Mouse (Mus musculus): ENCODE results near the gene Krt25. TPM values are rescaled to one million over a fixed set of nuclear protein-coding genes. Genes with fewer than 3 reads are reported as not detected.

Krt25 gene
- total RNA-seq (2017): not detected in 2 replicates

DNA sequence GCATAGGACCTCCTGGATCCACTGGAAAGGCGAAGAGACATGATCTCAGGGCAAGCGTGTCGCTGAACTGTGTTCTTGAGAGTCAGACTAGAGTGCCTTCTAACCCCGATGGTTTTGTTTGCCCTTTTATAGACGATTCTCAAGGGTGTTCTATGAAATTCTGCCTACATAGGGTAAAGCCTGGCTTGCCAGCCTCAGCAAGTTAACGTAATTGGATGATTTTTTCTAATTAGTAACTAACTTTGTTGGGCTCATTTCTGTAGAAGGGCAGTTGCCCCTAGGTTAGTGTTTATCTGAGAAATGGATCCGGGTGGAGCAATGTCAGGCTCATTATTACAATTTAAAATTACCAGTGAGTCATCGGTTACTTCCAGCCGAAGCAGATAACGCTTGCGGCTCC lies at the start of gene Krt25:
TSS of gene Krt25 (minus strand) at position 101 of the 400 bp plus-strand sequence.
- ATAC-seq (replicated peaks in 1 of 2; ENCODE audit: insufficient read depth in 1 of 2, low FRiP score in 2 of 2, low TSS enrichment in 1 of 2, low read depth in 1 of 2, poor library complexity in 2 of 2, severe bottlenecking in 2 of 2): no peak

- ATAC-seq (replicated peaks in 1 of 2; ENCODE audit: insufficient read depth in 1 of 2, low FRiP score in 2 of 2, low TSS enrichment in 1 of 2, low read depth in 1 of 2, poor library complexity in 2 of 2, severe bottlenecking in 2 of 2): no peak
Observed at GRCm38 (mm10) chr11:99369853-99370451, 47.2 kb upstream of the Krt25 start.

- ATAC-seq (replicated peaks in 1 of 2; ENCODE audit: insufficient read depth in 1 of 2, low FRiP score in 2 of 2, low TSS enrichment in 1 of 2, low read depth in 1 of 2, poor library complexity in 2 of 2, severe bottlenecking in 2 of 2): no peak
Observed at GRCm38 (mm10) chr11:99369229-99369628, 46.5 kb upstream of the Krt25 start.

DNA sequence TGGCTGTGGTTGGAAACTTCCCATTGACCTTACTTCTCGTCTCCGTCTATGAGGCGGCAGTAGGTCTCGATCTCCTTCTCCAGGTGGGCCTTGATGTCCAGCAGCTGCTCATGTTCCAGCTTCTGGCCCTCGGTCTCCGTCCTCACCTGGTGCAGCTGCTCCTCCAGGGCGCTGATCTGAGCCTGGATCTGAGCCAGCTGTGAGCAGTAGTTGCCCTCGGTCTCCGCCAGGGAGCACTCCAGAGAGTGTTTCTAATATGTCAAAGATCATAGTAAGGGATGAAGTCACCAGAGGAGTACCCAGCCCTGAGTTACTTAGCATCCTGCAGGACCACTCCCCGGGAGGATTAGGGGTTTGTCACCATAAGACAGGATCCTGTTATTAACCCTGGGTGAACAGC lies 44.0 kb upstream of the Krt25 start:
- 0 out of 4 replicates have a peak, but pooled peaks of 1 of the 2 experiments have one; percentile 17 for ATAC-seq (replicated peaks in 1 of 2; ENCODE audit: insufficient read depth in 1 of 2, low FRiP score in 2 of 2, low TSS enrichment in 1 of 2, low read depth in 1 of 2, poor library complexity in 2 of 2, severe bottlenecking in 2 of 2)

DNA sequence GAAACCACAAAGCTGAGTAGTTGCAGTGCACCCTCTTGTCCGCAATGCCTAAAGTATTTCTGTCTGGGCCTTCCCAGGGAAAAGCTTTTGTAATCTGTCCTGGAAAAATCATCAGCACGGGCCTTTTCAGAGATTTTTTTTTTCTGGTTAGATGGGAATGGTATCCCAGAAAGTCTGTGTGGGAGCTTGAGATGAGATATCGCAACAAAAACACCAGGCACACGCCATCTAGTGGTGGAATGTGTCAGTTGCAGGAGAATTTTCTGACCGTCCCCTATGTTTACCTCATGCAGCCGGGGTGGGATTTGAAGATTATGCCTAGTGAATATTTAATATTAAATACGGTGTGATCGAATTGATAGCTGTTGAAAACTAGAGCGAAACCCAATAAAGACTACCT lies 41.7 kb upstream of the Krt25 start:
- no peak for ATAC-seq (replicated peaks in 1 of 2; ENCODE audit: insufficient read depth in 1 of 2, low FRiP score in 2 of 2, low TSS enrichment in 1 of 2, low read depth in 1 of 2, poor library complexity in 2 of 2, severe bottlenecking in 2 of 2)

DNA sequence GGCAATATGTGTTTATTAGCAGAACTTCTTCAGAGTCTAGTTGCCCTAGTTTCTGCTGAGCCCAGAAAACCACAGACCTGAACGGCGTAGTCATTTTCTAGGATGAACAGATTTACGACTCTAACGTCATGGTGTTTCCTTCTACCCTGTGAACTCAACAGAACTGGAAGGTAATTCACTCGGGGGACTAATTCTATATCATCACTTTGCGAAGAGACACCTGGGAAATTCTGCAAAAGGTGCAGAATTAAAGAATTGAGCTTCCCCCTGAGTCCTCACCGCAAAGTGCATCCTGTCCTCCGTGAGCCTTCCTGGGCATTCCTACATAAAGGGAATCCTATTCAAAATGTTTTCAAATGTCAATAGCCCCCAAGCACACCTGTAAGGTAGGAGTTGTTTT lies 38.7 kb upstream of the Krt25 start:
- ATAC-seq (replicated peaks in 1 of 2; ENCODE audit: insufficient read depth in 1 of 2, low FRiP score in 2 of 2, low TSS enrichment in 1 of 2, low read depth in 1 of 2, poor library complexity in 2 of 2, severe bottlenecking in 2 of 2): no peak

DNA sequence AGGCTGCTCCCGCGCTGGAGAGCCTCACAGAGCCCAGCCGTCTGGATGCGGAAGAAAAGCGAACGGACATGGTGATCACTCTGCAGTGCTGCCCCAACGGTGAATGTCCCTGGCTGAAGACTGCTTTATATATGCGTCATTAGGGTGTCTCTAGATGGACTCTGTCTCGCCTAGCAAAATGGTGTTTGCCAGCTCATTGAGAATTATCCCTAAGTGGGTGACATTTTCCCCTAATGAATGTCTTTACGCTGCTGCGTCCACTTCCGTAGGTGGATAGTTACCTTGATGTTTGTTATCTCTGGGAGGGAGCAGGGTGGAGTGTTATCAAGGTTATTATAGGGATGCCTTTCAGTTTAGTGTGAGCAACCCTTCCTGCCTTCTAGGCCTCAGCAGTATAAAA lies 28.3 kb upstream of the Krt25 start, which contains the start of gene Krt27:
TSS of gene Krt27 (minus strand) at position 101 of the 400 bp plus-strand sequence.
- no peak for ATAC-seq (replicated peaks in 1 of 2; ENCODE audit: insufficient read depth in 1 of 2, low FRiP score in 2 of 2, low TSS enrichment in 1 of 2, low read depth in 1 of 2, poor library complexity in 2 of 2, severe bottlenecking in 2 of 2)

DNA sequence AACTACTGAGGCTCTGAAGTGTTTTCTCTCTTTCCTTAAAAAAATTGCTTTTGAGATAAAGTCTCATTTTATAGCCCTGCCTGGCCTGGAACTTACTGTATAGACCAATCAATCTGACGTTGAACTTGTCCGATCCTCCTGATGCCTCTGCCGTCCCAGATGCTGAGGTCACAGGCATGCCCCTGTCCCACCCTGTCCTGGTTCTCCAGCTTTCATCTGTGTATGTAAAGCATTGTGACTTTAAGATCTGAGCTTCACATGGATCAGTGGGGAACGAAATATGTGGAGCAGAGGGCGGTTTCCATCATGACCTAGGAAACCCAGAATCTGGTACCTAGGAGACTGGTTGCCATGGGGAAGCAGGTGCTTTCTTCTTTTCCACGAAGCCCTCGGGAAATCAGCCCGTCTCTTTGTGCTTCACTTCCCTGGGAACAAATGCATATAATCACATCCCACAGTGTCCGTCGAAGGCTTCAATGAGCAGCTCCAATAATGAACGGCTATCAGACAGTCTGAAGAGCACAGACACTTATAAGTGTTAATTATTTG lies 16.6 kb upstream of the Krt25 start:
- no peak for ATAC-seq (replicated peaks in 1 of 2; ENCODE audit: insufficient read depth in 1 of 2, low FRiP score in 2 of 2, low TSS enrichment in 1 of 2, low read depth in 1 of 2, poor library complexity in 2 of 2, severe bottlenecking in 2 of 2)

- ATAC-seq (replicated peaks in 1 of 2; ENCODE audit: insufficient read depth in 1 of 2, low FRiP score in 2 of 2, low TSS enrichment in 1 of 2, low read depth in 1 of 2, poor library complexity in 2 of 2, severe bottlenecking in 2 of 2): no peak
Observed at GRCm38 (mm10) chr11:99337866-99338265, 15.1 kb upstream of the Krt25 start, which contains the start of gene Krt26. Gene Krt26 (minus strand): TSS chr11:99337966.

- no peak for ATAC-seq (replicated peaks in 1 of 2; ENCODE audit: insufficient read depth in 1 of 2, low FRiP score in 2 of 2, low TSS enrichment in 1 of 2, low read depth in 1 of 2, poor library complexity in 2 of 2, severe bottlenecking in 2 of 2)
Observed at GRCm38 (mm10) chr11:99333426-99333825, 10.7 kb upstream of the Krt25 start.

GRCm38 (mm10) chr11:99329655-99330054 lies 6.9 kb upstream of the Krt25 start:
- ATAC-seq (replicated peaks in 1 of 2; ENCODE audit: insufficient read depth in 1 of 2, low FRiP score in 2 of 2, low TSS enrichment in 1 of 2, low read depth in 1 of 2, poor library complexity in 2 of 2, severe bottlenecking in 2 of 2): no peak

DNA sequence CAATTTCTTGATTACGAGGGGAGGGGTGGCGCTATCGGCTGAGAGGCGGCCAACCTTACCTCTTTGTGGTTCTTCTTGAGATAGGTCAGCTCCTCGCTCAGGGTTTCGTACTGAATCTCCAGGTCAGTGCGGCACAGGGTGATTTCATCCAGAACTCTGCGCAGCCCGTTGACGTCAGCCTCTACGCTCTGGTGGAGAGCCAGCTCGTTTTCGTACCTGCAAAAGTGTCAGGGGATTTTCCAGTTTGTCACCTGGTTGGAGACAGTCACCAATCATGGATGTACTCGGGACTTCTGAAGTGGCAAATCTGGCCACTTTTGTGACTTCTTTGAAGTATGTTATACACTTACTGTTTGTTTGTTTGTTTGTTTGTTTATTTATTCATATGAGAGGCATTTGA lies 1.7 kb downstream of the Krt25 start:
- ATAC-seq (replicated peaks in 1 of 2; ENCODE audit: insufficient read depth in 1 of 2, low FRiP score in 2 of 2, low TSS enrichment in 1 of 2, low read depth in 1 of 2, poor library complexity in 2 of 2, severe bottlenecking in 2 of 2): no peak

- ATAC-seq (replicated peaks in 1 of 2; ENCODE audit: insufficient read depth in 1 of 2, low FRiP score in 2 of 2, low TSS enrichment in 1 of 2, low read depth in 1 of 2, poor library complexity in 2 of 2, severe bottlenecking in 2 of 2): no peak
Observed at GRCm38 (mm10) chr11:99319127-99319526, 3.6 kb downstream of the Krt25 start.

- no peak for ATAC-seq (replicated peaks in 1 of 2; ENCODE audit: insufficient read depth in 1 of 2, low FRiP score in 2 of 2, low TSS enrichment in 1 of 2, low read depth in 1 of 2, poor library complexity in 2 of 2, severe bottlenecking in 2 of 2)
Observed at GRCm38 (mm10) chr11:99316543-99316942, 6.2 kb downstream of the Krt25 start.

DNA sequence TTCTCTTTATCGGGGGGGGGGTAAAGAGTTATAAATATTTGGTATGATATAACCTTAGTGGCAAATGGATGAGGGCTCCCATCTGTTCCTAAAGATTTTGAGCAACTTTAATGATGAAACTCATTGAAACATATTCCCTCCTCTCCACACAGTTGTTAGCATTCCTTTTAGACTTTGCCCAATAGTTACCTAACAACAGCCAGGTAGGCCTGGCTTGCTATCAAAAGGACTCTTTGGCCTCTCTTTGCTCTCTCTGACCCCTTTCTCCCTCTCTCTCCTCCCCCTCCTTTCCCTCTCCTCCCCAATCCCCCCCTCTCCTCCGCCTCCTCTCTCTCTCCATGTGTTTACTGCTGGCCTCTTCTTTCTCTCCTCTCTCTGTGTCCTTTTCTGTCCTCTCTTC lies 8.2 kb downstream of the Krt25 start:
- no peak for ATAC-seq (replicated peaks in 1 of 2; ENCODE audit: insufficient read depth in 1 of 2, low FRiP score in 2 of 2, low TSS enrichment in 1 of 2, low read depth in 1 of 2, poor library complexity in 2 of 2, severe bottlenecking in 2 of 2)

GRCm38 (mm10) chr11:99310882-99311281 lies 11.9 kb downstream of the Krt25 start:
- ATAC-seq (replicated peaks in 1 of 2; ENCODE audit: insufficient read depth in 1 of 2, low FRiP score in 2 of 2, low TSS enrichment in 1 of 2, low read depth in 1 of 2, poor library complexity in 2 of 2, severe bottlenecking in 2 of 2): peak in 1 of 2 experiments; percentile 35; a peak in 1 of 4 replicates

GRCm38 (mm10) chr11:99307579-99307978 lies 15.2 kb downstream of the Krt25 start:
- peak; percentile 58 to 73; a peak in 3 of 4 replicates for ATAC-seq (replicated peaks in 1 of 2; ENCODE audit: insufficient read depth in 1 of 2, low FRiP score in 2 of 2, low TSS enrichment in 1 of 2, low read depth in 1 of 2, poor library complexity in 2 of 2, severe bottlenecking in 2 of 2)

GRCm38 (mm10) chr11:99295039-99295438 lies 27.7 kb downstream of the Krt25 start:
- no peak for ATAC-seq (replicated peaks in 1 of 2; ENCODE audit: insufficient read depth in 1 of 2, low FRiP score in 2 of 2, low TSS enrichment in 1 of 2, low read depth in 1 of 2, poor library complexity in 2 of 2, severe bottlenecking in 2 of 2)

GRCm38 (mm10) chr11:99292846-99293245 lies 29.9 kb downstream of the Krt25 start:
- ATAC-seq (replicated peaks in 1 of 2; ENCODE audit: insufficient read depth in 1 of 2, low FRiP score in 2 of 2, low TSS enrichment in 1 of 2, low read depth in 1 of 2, poor library complexity in 2 of 2, severe bottlenecking in 2 of 2): 0 out of 4 replicates have a peak, but pooled peaks of 1 of the 2 experiments have one; percentile 37

All from hematopoietic stem cell, adult 5-6 weeks (primary cell).